Mouse (Mus musculus): ENCODE measurements at regions not wholly inside any gene's neighbourhood (a gene's known extent, or its start where the extent isn't known, plus 50 kb on each side); places are given as distances from the start of the nearest gene placed in this dataset.

GRCm38 (mm10) chr2:21055416-21055815 is 86.7 kb upstream of the Arhgap21 start:
- ATAC-seq (ENCODE audit: insufficient number of reproducible peaks, insufficient read depth, low FRiP score, low read depth), result no peak
- Histone ChIP-seq H3K9me3 (ENCODE audit: control insufficient read depth, low read length) (no peaks in the 10 kb centered on the region), H3K4me1 (ENCODE audit: control insufficient read depth in 2 of 2, insufficient read depth in 2 of 2, low read length in 2 of 2) (no peaks in the 10 kb centered on the region; a peak in 1 of 4 replicates), H3K4me2 (ENCODE audit: low read length) (no peak overlapping the region), H3K36me3 (ENCODE audit: control insufficient read depth, insufficient read depth, low read length) (no peaks in the 10 kb centered on the region), H3K4me3 (ENCODE audit: control insufficient read depth in 1 of 2, insufficient read depth in 1 of 2, low read depth in 1 of 2, low read length in 2 of 2) (no peak overlapping the region), H3K27ac (replicated peaks in 1 of 2; ENCODE audit: control insufficient read depth in 1 of 2, insufficient read depth in 1 of 2, low read depth in 2 of 2, low read length in 2 of 2) (no peak overlapping the region), H3K9ac (ENCODE audit: low read length) (no peak overlapping the region), H3K27me3 (ENCODE audit: control insufficient read depth, insufficient read depth, low read length) (no peaks in the 10 kb centered on the region)
- 88% methylated on average over 3 of the region's 3 CpGs for WGBS

- H3K9ac ChIP-seq (ENCODE audit: low read length), result no peak overlapping the region
- H3K27ac ChIP-seq (replicated peaks in 1 of 2; ENCODE audit: control insufficient read depth in 1 of 2, insufficient read depth in 1 of 2, low read depth in 2 of 2, low read length in 2 of 2), result no peak overlapping the region
- no peaks in the 10 kb centered on the region for H3K36me3 ChIP-seq (ENCODE audit: control insufficient read depth, insufficient read depth, low read length)
- H3K4me1 ChIP-seq (ENCODE audit: control insufficient read depth in 2 of 2, insufficient read depth in 2 of 2, low read length in 2 of 2), result no peaks in the 10 kb centered on the region
- ATAC-seq (ENCODE audit: insufficient number of reproducible peaks, insufficient read depth, low FRiP score, low read depth), result no peak
- WGBS, result 61% methylated on average over 6 of the region's 6 CpGs
- H3K9me3 ChIP-seq (ENCODE audit: control insufficient read depth, low read length), result no peaks in the 10 kb centered on the region
- no peak overlapping the region for H3K4me2 ChIP-seq (ENCODE audit: low read length)
- H3K27me3 ChIP-seq (ENCODE audit: control insufficient read depth, insufficient read depth, low read length), result no peaks in the 10 kb centered on the region
- no peak overlapping the region for H3K4me3 ChIP-seq (ENCODE audit: control insufficient read depth in 1 of 2, insufficient read depth in 1 of 2, low read depth in 1 of 2, low read length in 2 of 2)
Measured at GRCm38 (mm10) chr2:21054325-21055082, 85.8 kb upstream of the Arhgap21 start.

- H3K9ac ChIP-seq (ENCODE audit: low read length), result no peak overlapping the region
- 69% methylated on average over 5 of the region's 5 CpGs for WGBS
- H3K27me3 ChIP-seq (ENCODE audit: control insufficient read depth, insufficient read depth, low read length), result no peaks in the 10 kb centered on the region
- H3K4me2 ChIP-seq (ENCODE audit: low read length), result no peak overlapping the region
- H3K27ac ChIP-seq (replicated peaks in 1 of 2; ENCODE audit: control insufficient read depth in 1 of 2, insufficient read depth in 1 of 2, low read depth in 2 of 2, low read length in 2 of 2), result no peak overlapping the region
- no peaks in the 10 kb centered on the region for H3K9me3 ChIP-seq (ENCODE audit: control insufficient read depth, low read length)
- no peak for ATAC-seq (ENCODE audit: insufficient number of reproducible peaks, insufficient read depth, low FRiP score, low read depth)
- no peaks in the 10 kb centered on the region for H3K36me3 ChIP-seq (ENCODE audit: control insufficient read depth, insufficient read depth, low read length)
- no peak overlapping the region for H3K4me3 ChIP-seq (ENCODE audit: control insufficient read depth in 1 of 2, insufficient read depth in 1 of 2, low read depth in 1 of 2, low read length in 2 of 2)
- no peaks in the 10 kb centered on the region for H3K4me1 ChIP-seq (ENCODE audit: control insufficient read depth in 2 of 2, insufficient read depth in 2 of 2, low read length in 2 of 2)
Measured at GRCm38 (mm10) chr2:21053596-21053995, 84.9 kb upstream of the Arhgap21 start.

GRCm38 (mm10) chr2:21048996-21049395 is 80.3 kb upstream of the Arhgap21 start:
- H3K4me2 ChIP-seq (ENCODE audit: low read length), result no peak overlapping the region
- no peak overlapping the region for H3K4me3 ChIP-seq (ENCODE audit: control insufficient read depth in 1 of 2, insufficient read depth in 1 of 2, low read depth in 1 of 2, low read length in 2 of 2)
- no peaks in the 10 kb centered on the region for H3K4me1 ChIP-seq (ENCODE audit: control insufficient read depth in 2 of 2, insufficient read depth in 2 of 2, low read length in 2 of 2)
- no peaks in the 10 kb centered on the region for H3K27me3 ChIP-seq (ENCODE audit: control insufficient read depth, insufficient read depth, low read length)
- 52% methylated on average over 5 of the region's 5 CpGs for WGBS
- H3K36me3 ChIP-seq (ENCODE audit: control insufficient read depth, insufficient read depth, low read length), result no peaks in the 10 kb centered on the region
- no peak for ATAC-seq (ENCODE audit: insufficient number of reproducible peaks, insufficient read depth, low FRiP score, low read depth)
- H3K9me3 ChIP-seq (ENCODE audit: control insufficient read depth, low read length), result no peaks in the 10 kb centered on the region
- no peak overlapping the region for H3K27ac ChIP-seq (replicated peaks in 1 of 2; ENCODE audit: control insufficient read depth in 1 of 2, insufficient read depth in 1 of 2, low read depth in 2 of 2, low read length in 2 of 2)
- H3K9ac ChIP-seq (ENCODE audit: low read length), result no peak overlapping the region

GRCm38 (mm10) chr2:21048226-21048625 is 79.5 kb upstream of the Arhgap21 start:
- H3K4me3 ChIP-seq (ENCODE audit: control insufficient read depth in 1 of 2, insufficient read depth in 1 of 2, low read depth in 1 of 2, low read length in 2 of 2), result no peak overlapping the region
- no peaks in the 10 kb centered on the region for H3K9me3 ChIP-seq (ENCODE audit: control insufficient read depth, low read length)
- WGBS, result 81% methylated on average over 6 of the region's 6 CpGs
- no peak for ATAC-seq (ENCODE audit: insufficient number of reproducible peaks, insufficient read depth, low FRiP score, low read depth)
- no peaks in the 10 kb centered on the region for H3K36me3 ChIP-seq (ENCODE audit: control insufficient read depth, insufficient read depth, low read length)
- H3K9ac ChIP-seq (ENCODE audit: low read length), result no peak overlapping the region
- H3K4me2 ChIP-seq (ENCODE audit: low read length), result no peak overlapping the region
- H3K27ac ChIP-seq (replicated peaks in 1 of 2; ENCODE audit: control insufficient read depth in 1 of 2, insufficient read depth in 1 of 2, low read depth in 2 of 2, low read length in 2 of 2), result no peak overlapping the region
- no peaks in the 10 kb centered on the region for H3K27me3 ChIP-seq (ENCODE audit: control insufficient read depth, insufficient read depth, low read length)
- H3K4me1 ChIP-seq (ENCODE audit: control insufficient read depth in 2 of 2, insufficient read depth in 2 of 2, low read length in 2 of 2), result no peaks in the 10 kb centered on the region

GRCm38 (mm10) chr2:21046503-21047116 is 77.9 kb upstream of the Arhgap21 start:
- Histone ChIP-seq H3K36me3 (ENCODE audit: control insufficient read depth, insufficient read depth, low read length) (no peaks in the 10 kb centered on the region), H3K9ac (ENCODE audit: low read length) (no peak overlapping the region), H3K4me3 (ENCODE audit: control insufficient read depth in 1 of 2, insufficient read depth in 1 of 2, low read depth in 1 of 2, low read length in 2 of 2) (no peak overlapping the region), H3K27me3 (ENCODE audit: control insufficient read depth, insufficient read depth, low read length) (no peaks in the 10 kb centered on the region), H3K4me1 (ENCODE audit: control insufficient read depth in 2 of 2, insufficient read depth in 2 of 2, low read length in 2 of 2) (no peaks in the 10 kb centered on the region), H3K9me3 (ENCODE audit: control insufficient read depth, low read length) (no peaks in the 10 kb centered on the region), H3K4me2 (ENCODE audit: low read length) (no peak overlapping the region), H3K27ac (replicated peaks in 1 of 2; ENCODE audit: control insufficient read depth in 1 of 2, insufficient read depth in 1 of 2, low read depth in 2 of 2, low read length in 2 of 2) (no peak overlapping the region)
- 68% methylated on average over 9 of the region's 9 CpGs for WGBS
- ATAC-seq (ENCODE audit: insufficient number of reproducible peaks, insufficient read depth, low FRiP score, low read depth), result no peak

- H3K4me1 ChIP-seq (ENCODE audit: control insufficient read depth in 2 of 2, insufficient read depth in 2 of 2, low read length in 2 of 2), result no peaks in the 10 kb centered on the region
- no peak for ATAC-seq (ENCODE audit: insufficient number of reproducible peaks, insufficient read depth, low FRiP score, low read depth)
- no peak overlapping the region for H3K9ac ChIP-seq (ENCODE audit: low read length)
- no peaks in the 10 kb centered on the region for H3K27me3 ChIP-seq (ENCODE audit: control insufficient read depth, insufficient read depth, low read length)
- 79% methylated on average over 7 of the region's 7 CpGs for WGBS
- H3K27ac ChIP-seq (replicated peaks in 1 of 2; ENCODE audit: control insufficient read depth in 1 of 2, insufficient read depth in 1 of 2, low read depth in 2 of 2, low read length in 2 of 2), result no peak overlapping the region
- H3K36me3 ChIP-seq (ENCODE audit: control insufficient read depth, insufficient read depth, low read length), result no peaks in the 10 kb centered on the region
- no peak overlapping the region for H3K4me3 ChIP-seq (ENCODE audit: control insufficient read depth in 1 of 2, insufficient read depth in 1 of 2, low read depth in 1 of 2, low read length in 2 of 2)
- no peaks in the 10 kb centered on the region for H3K9me3 ChIP-seq (ENCODE audit: control insufficient read depth, low read length)
- H3K4me2 ChIP-seq (ENCODE audit: low read length), result no peak overlapping the region
Measured at GRCm38 (mm10) chr2:21044781-21045180, 76.1 kb upstream of the Arhgap21 start.

- Histone ChIP-seq H3K4me1 (ENCODE audit: control insufficient read depth in 2 of 2, insufficient read depth in 2 of 2, low read length in 2 of 2) (no peaks in the 10 kb centered on the region), H3K4me3 (ENCODE audit: control insufficient read depth in 1 of 2, insufficient read depth in 1 of 2, low read depth in 1 of 2, low read length in 2 of 2) (no peak overlapping the region), H3K4me2 (ENCODE audit: low read length) (no peak overlapping the region), H3K9me3 (ENCODE audit: control insufficient read depth, low read length) (no peaks in the 10 kb centered on the region), H3K9ac (ENCODE audit: low read length) (no peak overlapping the region), H3K36me3 (ENCODE audit: control insufficient read depth, insufficient read depth, low read length) (no peaks in the 10 kb centered on the region), H3K27me3 (ENCODE audit: control insufficient read depth, insufficient read depth, low read length) (no peaks in the 10 kb centered on the region), H3K27ac (replicated peaks in 1 of 2; ENCODE audit: control insufficient read depth in 1 of 2, insufficient read depth in 1 of 2, low read depth in 2 of 2, low read length in 2 of 2) (no peak overlapping the region)
- 83% methylated on average over 7 of the region's 7 CpGs for WGBS
- no peak for ATAC-seq (ENCODE audit: insufficient number of reproducible peaks, insufficient read depth, low FRiP score, low read depth)
Measured at GRCm38 (mm10) chr2:21044007-21044406, 75.3 kb upstream of the Arhgap21 start.
